Mouse (Mus musculus): ENCODE measurements around the gene Hoxc12.
A peak's percentile ranks its signal among the peaks of the same experiment; 100 is the strongest.

The Hoxc12 gene

GRCm38 (mm10) chr15:102983716-102984115, 47.2 kb downstream of the Hoxc12 start:
- no peak for DNase-seq

- DNase-seq, result no peak
These were observed 48.0 kb downstream of the Hoxc12 start for GRCm38 (mm10) chr15:102984521-102984920.

- DNase-seq, result no peak
These were observed 48.4 kb downstream of the Hoxc12 start for GRCm38 (mm10) chr15:102984925-102985324.

- peak; percentile 86 to 87 for DNase-seq
These were observed 50.7 kb downstream of the Hoxc12 start for GRCm38 (mm10) chr15:102987124-102987833.

GRCm38 (mm10) chr15:102988078-102988477, 51.5 kb downstream of the Hoxc12 start:
- DNase-seq, result no peak

All from lung, adult 18-20 months (tissue).